Mouse (Mus musculus): ENCODE data around the gene Slc22a6.

The Slc22a6 gene

DNA sequence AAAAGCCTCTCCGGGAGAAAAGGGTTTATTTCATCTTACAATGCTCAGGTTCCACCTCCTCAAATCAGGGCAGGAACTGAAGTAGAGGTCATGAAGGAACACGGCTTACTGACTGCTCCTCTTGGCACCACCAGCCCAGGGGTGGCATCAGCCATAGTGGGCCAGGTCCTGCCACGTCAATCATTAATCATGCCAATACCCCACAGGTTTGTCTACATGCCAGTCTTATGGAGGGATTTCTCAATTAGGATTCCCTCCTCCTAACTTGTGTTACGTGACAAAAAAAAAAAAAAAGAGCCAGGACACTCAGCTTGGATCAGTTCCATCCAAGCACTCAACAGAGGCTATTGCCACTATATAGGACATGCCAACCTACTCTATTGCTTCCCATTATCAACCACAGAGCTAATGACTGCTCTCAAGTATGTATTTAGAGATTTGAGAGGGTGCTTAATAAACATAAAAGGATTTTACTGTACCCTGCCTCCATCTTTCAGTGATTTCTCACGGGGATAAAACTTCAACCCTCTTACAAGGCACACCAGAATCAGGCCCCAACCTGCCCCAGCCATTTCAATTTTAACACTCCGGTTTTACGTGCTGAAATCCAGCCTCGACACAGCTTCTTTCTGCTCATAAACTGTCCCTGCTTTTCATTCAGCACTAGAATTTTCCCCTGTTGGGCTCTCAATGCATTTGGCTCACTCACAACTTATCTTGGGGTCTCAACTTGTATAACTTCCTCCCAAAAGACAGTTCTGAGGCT, 6.3 kb upstream of the Slc22a6 start:
- no peak for DNase-seq (ENCODE audit: low spot score)

DNA sequence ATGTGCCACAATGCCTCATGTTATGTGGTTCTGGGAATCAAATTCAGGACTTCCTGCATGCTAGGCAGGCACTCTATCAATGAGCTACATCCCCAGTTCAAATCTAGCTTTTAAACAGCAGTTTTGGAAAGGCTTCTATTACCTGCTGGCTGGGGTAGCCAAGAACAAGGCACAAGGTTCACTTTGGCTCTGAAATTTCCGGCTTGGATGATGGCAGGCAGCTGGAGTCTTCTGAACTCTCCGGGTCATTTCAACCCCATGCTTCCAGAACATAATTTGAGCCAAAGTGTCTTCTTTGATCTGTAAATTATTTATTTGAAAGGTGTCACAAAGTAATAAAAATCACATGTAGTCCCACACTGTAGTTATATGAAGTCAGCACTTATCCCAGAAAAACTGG, 4.7 kb upstream of the Slc22a6 start:
- no peak for DNase-seq (ENCODE audit: low spot score)

DNA sequence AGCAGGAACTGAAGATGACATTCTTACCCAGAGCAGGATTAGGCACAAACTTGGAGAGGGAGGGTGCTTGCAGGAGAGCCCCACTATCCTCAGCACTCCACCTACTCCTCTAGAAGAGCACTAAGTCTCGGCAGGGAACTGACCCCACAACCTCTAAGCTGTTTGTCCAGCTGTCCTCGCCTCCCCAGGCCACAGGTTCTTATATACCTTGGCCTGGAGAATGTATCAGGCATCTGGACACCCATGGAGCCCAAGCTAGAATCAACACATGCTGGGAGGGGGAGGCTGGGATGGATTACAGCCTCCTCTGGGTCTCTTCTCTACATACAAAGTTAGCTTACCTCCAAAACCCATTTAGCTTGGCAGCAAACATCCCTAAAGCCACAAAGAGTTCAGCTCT, 3.5 kb upstream of the Slc22a6 start:
- DNase-seq (ENCODE audit: low spot score), result no peak

DNA sequence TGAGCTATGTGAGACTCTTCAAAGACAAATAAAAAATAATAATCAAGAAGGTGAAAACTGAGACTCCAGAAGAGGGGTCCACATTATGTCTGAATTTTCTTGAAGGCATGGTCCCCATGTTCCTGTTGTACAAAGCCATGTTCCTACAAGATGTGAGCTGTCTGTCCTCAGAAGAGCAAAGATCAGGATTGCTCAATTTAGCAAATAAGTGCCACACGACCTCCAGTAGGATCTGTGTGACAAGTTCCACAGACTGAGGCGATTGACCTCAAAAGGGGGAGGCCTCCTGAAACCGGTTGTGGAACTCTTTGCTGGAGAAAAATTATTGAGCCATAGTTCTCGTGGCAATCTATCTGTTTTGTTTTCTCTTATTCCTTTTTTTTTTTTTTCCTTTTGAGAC, 1.5 kb upstream of the Slc22a6 start:
- no peak for DNase-seq (ENCODE audit: low spot score)

DNA sequence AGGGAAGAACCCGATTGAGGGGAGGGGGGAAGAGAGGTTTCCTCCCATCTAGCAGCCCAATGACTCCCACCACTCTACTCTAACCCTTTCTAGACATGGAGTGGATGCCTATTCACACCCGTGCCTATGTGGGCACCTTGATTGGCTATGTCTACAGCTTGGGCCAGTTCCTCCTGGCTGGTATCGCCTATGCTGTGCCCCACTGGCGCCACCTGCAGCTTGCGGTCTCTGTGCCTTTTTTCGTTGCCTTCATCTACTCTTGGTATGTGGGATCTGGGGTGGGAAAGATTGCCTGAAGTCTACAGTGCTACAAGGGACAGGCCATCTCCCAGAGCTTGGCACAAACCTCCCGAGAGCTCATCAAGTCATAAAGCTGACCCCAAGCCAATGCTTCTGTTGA, 3.3 kb downstream of the Slc22a6 start:
- DNase-seq (ENCODE audit: low spot score), result no peak

- no peak for DNase-seq (ENCODE audit: low spot score)
These were observed 12.4 kb downstream of the Slc22a6 start for GRCm38 (mm10) chr19:8630249-8630648.

DNA sequence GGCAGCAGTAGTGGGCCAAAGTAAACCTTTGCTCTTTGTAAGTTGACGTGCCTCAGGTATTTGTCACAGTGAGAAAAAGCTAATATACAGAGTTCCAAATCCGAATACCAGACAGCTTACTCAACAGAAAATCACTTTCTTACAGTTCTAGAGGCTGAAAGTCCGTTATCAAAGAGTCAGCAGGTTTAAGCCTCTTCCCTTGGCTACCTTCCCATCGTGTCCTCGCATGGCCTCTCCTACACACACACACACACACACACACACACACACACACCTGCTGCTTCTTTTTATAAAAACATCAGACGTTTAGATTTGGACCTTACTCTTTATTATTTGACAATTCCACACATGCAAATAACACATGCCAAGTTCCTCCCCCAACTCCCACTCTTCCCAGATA, 13.0 kb downstream of the Slc22a6 start:
- DNase-seq (ENCODE audit: low spot score), result no peak

GRCm38 (mm10) chr19:8632029-8632428, 14.2 kb downstream of the Slc22a6 start:
- no peak for DNase-seq (ENCODE audit: low spot score)

- no peak for DNase-seq (ENCODE audit: low spot score)
These were observed 24.2 kb downstream of the Slc22a6 start for GRCm38 (mm10) chr19:8642086-8642485.

GRCm38 (mm10) chr19:8646393-8646792, 28.6 kb downstream of the Slc22a6 start:
- no peak for DNase-seq (ENCODE audit: low spot score)

- no peak for DNase-seq (ENCODE audit: low spot score)
These were observed 38.0 kb downstream of the Slc22a6 start for GRCm38 (mm10) chr19:8655833-8656232.

DNA sequence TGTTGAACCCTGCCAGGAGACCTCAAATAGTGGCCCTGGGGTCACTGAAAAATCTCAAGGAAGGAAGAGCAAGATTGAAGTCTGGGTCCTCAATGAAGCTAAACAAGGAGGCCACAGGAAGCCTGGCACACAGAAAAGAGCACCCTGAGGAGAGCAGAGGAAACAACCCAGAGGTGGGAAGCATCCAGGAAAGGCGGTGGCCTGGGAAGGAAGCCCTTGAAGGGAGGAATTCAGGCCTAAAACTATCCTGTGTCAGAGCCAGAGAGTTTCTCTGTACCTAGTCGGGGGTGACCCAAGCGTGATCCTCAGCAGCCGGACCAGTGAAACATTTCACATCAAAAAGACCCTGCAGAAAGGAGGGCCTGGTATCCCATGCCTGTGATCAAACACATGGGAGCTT, 38.5 kb downstream of the Slc22a6 start:
- no peak for DNase-seq (ENCODE audit: low spot score)

DNA sequence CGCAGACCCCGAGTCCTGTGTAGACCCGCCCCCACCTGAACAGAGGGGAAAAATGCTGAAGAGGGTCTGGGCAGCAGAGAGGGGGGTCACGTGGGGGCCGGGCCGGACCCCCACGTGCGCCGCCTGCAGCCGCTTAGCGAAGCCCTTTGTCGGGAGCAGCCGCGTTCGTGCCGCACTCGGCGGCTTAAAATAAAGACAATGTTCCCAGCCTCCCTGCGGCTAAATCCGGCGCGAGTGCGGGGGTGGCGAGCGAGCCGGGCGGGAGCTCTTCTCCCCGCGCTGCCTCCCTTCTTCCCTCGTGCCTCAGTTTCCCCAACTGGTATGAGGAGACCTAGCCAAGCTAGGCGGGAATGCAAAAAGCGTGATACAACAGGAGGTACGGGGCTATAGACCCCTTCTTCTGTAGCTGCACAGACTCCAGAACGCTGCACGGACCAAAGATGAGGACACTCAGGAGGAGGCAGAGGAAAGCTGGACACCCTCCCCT, 44.0 kb downstream of the Slc22a6 start:
- peak; percentile 51 for DNase-seq (ENCODE audit: low spot score)

DNA sequence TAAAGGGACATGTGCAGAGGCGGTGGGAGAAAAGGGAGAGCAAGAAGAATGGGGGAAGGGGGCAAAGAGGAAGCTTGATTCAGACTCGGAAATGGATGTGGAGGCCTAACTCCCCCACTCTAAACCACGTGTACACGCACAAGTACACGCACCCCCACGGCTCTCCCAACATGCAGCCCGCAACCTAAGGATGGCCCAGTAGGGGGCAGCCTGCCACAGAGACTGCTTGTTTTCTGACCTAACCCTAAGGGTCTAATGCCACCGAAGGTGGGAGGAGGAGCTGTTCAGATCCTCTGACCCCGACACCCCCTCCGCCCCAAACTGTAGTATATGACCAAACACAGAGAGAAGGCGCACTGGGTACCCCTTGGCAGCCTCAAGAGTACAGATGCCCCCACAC, 44.5 kb downstream of the Slc22a6 start:
- peak; percentile 76 for DNase-seq (ENCODE audit: low spot score)

DNA sequence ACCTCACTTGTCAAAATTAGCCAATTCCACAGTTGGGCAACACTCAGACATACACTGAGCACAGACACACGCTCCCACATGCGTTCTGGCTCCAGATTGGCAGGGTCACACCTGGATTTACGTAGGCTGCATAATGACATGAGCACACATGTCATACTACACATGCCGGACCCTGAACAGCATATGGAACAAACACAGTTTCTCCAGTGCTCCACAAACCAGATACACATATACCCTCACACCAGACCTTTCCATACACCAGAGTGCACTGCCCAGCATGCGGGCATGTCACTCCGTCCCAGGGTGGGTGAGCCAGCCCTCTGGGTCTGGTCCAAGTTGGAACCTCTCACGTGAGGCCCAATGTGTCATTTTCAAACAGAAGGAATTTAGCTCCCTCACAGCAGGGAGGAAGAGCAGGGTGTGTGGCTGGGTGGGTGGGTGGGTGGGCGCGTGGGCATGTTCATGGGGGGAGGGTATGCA, 45.6 kb downstream of the Slc22a6 start, which contains the start of gene Chrm1:
Gene Chrm1, plus strand, starts transcription at position 430 of the 480 bp plus-strand sequence.
- no peak for DNase-seq (ENCODE audit: low spot score)

GRCm38 (mm10) chr19:8663911-8664421, 46.1 kb downstream of the Slc22a6 start:
- no peak for DNase-seq (ENCODE audit: low spot score)

DNA sequence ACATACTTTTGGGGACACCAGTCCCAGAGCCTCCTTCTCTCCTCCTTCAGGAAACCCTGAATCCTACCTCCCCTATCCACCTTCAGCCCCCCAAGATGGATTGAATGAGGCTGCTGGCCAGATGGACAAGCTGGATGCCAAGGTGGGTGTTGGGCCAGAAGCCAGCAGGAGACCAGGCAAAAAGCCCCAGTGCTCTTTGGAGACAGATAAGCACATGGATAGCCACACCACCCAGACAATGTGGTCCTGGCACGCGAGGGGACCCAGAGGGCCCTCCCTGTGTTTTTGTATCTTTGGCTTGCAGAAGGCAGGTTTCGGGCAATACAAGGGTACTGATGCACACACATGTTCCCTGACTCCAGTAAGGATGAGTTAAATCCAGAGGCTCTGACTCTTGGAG, 47.0 kb downstream of the Slc22a6 start:
- no peak for DNase-seq (ENCODE audit: low spot score)

- DNase-seq (ENCODE audit: low spot score), result no peak
These were observed 47.9 kb downstream of the Slc22a6 start for GRCm38 (mm10) chr19:8665746-8666145.

DNA sequence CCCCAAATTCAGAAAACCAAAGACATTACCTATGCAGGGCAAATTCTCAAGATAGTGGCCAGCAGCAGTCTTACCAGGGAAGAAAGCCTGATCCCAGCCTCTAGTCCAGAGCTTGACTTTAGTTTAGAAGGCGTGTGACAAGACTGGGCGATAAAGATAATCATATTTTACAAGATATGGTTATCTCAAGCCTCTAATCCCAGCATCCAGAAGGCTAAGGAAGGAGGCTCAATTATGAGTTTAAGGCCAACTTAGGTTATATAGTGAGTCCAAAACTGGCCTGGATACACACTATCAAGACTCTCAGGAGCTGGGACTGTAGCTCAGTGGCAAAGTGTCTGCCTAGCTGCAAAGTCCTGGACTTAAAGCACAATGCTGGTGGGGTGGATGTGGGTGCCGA, 55.0 kb downstream of the Slc22a6 start:
- DNase-seq (ENCODE audit: low spot score), result no peak

DNA sequence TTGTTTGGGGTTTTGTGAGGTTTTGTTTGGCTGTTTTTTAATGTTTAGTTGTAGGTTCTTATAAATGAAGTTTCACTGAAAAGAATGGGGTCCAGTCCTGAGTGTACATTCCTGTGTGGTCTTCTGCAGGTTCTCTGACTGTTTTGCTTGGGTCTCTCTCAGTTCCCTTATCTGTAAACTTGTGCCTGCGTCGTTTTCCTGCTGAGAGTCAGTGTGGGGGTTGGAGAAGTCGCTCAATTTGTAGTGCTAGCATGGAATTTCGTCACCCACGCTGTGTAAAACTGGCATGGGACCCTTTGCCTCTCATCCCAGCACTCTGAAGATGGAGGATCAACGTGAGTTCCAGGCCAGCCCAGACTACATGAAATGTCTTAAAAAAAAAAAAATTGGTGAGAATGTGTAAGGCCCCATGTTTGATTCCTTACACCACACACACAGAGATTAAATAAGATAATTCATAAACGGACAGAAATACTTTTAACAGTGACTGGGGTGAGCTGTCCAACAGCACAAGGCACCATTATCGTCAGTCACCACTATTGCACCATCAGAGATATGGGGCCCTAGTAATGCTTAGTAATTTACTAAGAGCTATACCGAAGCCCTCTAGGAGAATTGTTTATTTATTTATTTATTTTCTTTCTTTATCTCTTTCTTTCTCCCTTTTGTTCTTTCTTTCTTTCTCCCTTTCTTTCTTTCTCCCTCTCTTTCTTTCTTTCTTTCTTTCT, 55.7 kb downstream of the Slc22a6 start:
- no peak for DNase-seq (ENCODE audit: low spot score)

All from retina, embryonic 14.5 days (tissue).